Mouse (Mus musculus): Measurements from ENCODE around the gene Iqck.

DNA sequence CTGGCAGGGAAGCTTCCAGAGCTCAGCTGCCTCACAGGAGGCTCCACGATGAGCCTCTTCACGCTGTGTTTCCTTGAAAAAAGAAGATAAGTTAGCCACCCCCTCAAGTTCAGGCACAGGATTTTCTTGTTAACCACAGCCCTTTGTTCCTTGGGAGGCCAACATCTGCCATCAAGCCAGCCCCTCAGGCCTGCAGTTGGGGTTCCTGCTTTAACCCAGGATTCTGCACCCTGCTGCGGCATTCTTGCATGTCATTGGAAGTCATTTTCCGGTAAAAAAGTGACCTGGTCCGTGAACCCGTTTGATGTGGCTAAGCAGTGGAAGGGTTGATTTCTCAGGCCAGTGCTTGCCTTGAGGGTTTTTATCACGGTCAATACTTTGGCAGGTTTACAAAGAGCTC, 31.1 kb upstream of the Iqck start:
- TF ChIP-seq POLR2A (IDR thresholded peaks at IDR 0.05; ENCODE audit: low read depth, low read length) (no peak), CTCF (IDR thresholded peaks at IDR 0.05; ENCODE audit: extremely low read depth, insufficient read length, insufficient replicate concordance, low read depth, low read length) (no peak)

All from small intestine, adult 2 months (tissue).